Mouse (Mus musculus) midbrain, embryonic 14.5 days (tissue): ENCODE results near the gene Bpifa6. TPM values are rescaled to one million over a fixed set of nuclear protein-coding genes. Genes with fewer than 3 reads are reported as not detected.
A peak's percentile ranks its signal among the peaks of the same experiment; 100 is the strongest.

Experiments
- ATAC-seq: fragments of 200-750 bp; cut with Nextera tagmentation; 2 replicates; pipeline ENCODE4 v1.8.0; 2017; ENCODE audit warnings: moderate number of reproducible peaks, moderate library complexity; ENCODE audit not compliant: low FRiP score, low TSS enrichment
- DNase-seq: peaks from one replicate; pipeline ENCODE4 v3.0.0-alpha.2; 2015
- H3K27ac ChIP-seq: fragments of 300-500 bp; sonication (generic); replicated peaks from 2 replicates; pipeline ENCODE4 v1.5.1; 2014; ENCODE audit warnings: mild to moderate bottlenecking, low read depth, low read length, moderate library complexity
- H3K27me3 ChIP-seq: fragments of 300-500 bp; sonication (generic); 2 replicates; pipeline ENCODE4 v1.6.1; 2014; ENCODE audit warnings: low read length, control low read depth, mixed read lengths; ENCODE audit not compliant: control insufficient read depth, insufficient read depth
- H3K36me3 ChIP-seq: fragments of 300-500 bp; sonication (generic); 2 replicates; pipeline ENCODE4 v1.6.1; 2014; ENCODE audit warnings: low read length, control low read depth; ENCODE audit not compliant: control insufficient read depth, insufficient read depth
- H3K4me1 ChIP-seq: fragments of 300-500 bp; sonication (generic); 2 replicates; pipeline ENCODE4 v1.6.1; 2014; ENCODE audit warnings: mild to moderate bottlenecking, antibody characterized with exemption, low read length, control low read depth; ENCODE audit not compliant: control insufficient read depth, insufficient read depth
- H3K4me2 ChIP-seq: fragments of 300-500 bp; sonication (generic); 2 replicates; pipeline ENCODE4 v1.6.1; 2014; ENCODE audit warnings: mild to moderate bottlenecking, low read length, moderate library complexity
- H3K4me3 ChIP-seq: fragments of 300-500 bp; sonication (generic); replicated peaks from 2 replicates; pipeline ENCODE4 v1.5.1; 2014; ENCODE audit warnings: low read depth, low read length
- H3K9ac ChIP-seq: fragments of 300-500 bp; sonication (generic); replicated peaks from 2 replicates; pipeline ENCODE4 v1.6.1; 2014; ENCODE audit warnings: mild to moderate bottlenecking, low read length, moderate library complexity
- H3K9me3 ChIP-seq: fragments of 300-500 bp; sonication (generic); 2 replicates; pipeline ENCODE4 v1.6.1; 2016; ENCODE audit warnings: low read length, control low read depth, mixed read lengths; ENCODE audit not compliant: control insufficient read depth
- WGBS: fragments of 180-500 bp; shearing (Covaris S2); extraction: QIAGEN DNeasy Blood & Tissue Kit; methylation state at CpG from one replicate; pipeline ENCODE4 v1.1.7; 2014; 5-methylcytosine and 5-hydroxymethylcytosine counted together
- polyA plus RNA-seq: library from polyadenylated mRNA; unstranded; fragments of >200 nt; fragmentation: Nextera tagmentation; extraction: Ambion mirVana; gene quantifications from 2 replicates; pipeline ENCODE4 v1.2.1, GENCODE M21; 2014

Gene Bpifa6
- polyA plus RNA-seq, 1 experiment from 2014 or later: not detected

GRCm38 (mm10) chr2:153953836-153954235, 20.9 kb upstream of the Bpifa6 start:
- H3K27me3 ChIP-seq: no peaks in the 10 kb centered on the region
- WGBS: 7% methylated on average over 6 of the region's 6 CpGs

DNA sequence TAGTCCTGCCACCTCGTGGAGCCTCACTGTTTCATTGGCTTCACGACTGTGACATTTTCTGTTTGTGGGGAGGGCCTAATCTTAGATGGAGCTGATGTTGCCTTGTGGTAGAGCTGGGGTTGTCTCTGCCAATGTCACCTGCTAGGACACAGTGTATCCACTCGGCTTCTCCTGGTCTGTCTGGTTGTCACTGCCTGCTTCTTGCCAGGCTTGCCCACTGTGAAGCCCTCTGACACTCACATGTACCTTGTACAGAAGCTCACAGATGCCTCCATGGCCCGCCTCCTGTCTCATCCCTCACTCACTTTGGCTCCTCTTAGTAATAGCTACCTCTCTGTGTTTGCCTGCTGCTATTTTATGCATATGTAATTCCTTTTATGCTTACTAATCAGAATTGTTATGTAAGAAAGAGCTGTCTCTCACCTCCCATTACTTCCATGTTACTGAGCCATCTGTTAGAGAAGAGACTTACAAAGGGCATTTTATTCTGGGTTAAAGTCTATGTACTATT, 11.9 kb upstream of the Bpifa6 start:
- H3K9me3 ChIP-seq: no peaks in the 10 kb centered on the region
- 83% methylated on average over 4 of the region's 4 CpGs for WGBS
- H3K9ac ChIP-seq: no peak overlapping the region
- no peaks in the 10 kb centered on the region for H3K27me3 ChIP-seq
- DNase-seq (no peak), ATAC-seq (no peak)
- no peak overlapping the region for H3K27ac ChIP-seq
- no peak overlapping the region for H3K4me3 ChIP-seq
- H3K4me2 ChIP-seq: no peak overlapping the region
- no peaks in the 10 kb centered on the region for H3K36me3 ChIP-seq
- H3K4me1 ChIP-seq: no peaks in the 10 kb centered on the region

More at GRCm38 (mm10) chr2:153953836-153954235, 20.9 kb upstream of the Bpifa6 start:
- no peaks in the 10 kb centered on the region for H3K4me1 ChIP-seq
- ATAC-seq: no peak
- no peaks in the 10 kb centered on the region for H3K9me3 ChIP-seq
- H3K4me2 ChIP-seq: no peak overlapping the region
- H3K4me3 ChIP-seq: no peak overlapping the region
- no peak overlapping the region for H3K27ac ChIP-seq
- peak; percentile 76 for DNase-seq
- no peak overlapping the region for H3K9ac ChIP-seq
- H3K36me3 ChIP-seq: no peaks in the 10 kb centered on the region

GRCm38 (mm10) chr2:153963334-153963733, 11.4 kb upstream of the Bpifa6 start:
- no peaks in the 10 kb centered on the region for H3K9me3 ChIP-seq
- H3K4me1 ChIP-seq: no peaks in the 10 kb centered on the region
- 93% methylated on average over 1 of the region's 1 CpGs for WGBS
- no peak overlapping the region for H3K4me3 ChIP-seq
- no peak overlapping the region for H3K9ac ChIP-seq
- ATAC-seq: no peak
- no peak overlapping the region for H3K4me2 ChIP-seq
- H3K27ac ChIP-seq: no peak overlapping the region
- DNase-seq: no peak
- no peaks in the 10 kb centered on the region for H3K27me3 ChIP-seq
- H3K36me3 ChIP-seq: no peaks in the 10 kb centered on the region

DNA sequence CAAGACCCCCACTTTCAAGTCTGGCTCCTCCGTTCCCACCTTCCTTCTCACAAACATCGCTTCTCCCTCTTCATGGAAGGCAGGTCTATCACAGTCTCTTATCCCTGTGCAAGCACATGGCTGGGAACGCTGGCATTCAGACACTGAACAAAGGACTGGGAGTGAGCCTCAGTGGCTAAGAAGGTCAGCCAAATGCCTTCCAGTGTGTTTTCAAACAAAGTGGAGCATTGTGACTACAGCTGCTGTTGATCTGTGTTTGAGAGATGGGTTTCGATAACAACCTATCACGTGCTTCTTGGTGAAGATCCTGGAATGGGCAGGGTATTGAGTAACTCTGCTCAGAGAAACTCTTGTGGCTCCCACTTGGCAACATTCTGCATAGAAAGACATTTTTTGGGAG, 4.5 kb upstream of the Bpifa6 start:
- Histone ChIP-seq H3K9ac (no peak overlapping the region), H3K4me1 (no peaks in the 10 kb centered on the region), H3K27ac (no peak overlapping the region), H3K4me3 (no peak overlapping the region), H3K4me2 (no peak overlapping the region), H3K27me3 (no peaks in the 10 kb centered on the region), H3K9me3 (no peaks in the 10 kb centered on the region), H3K36me3 (no peaks in the 10 kb centered on the region)
- DNase-seq (peak; percentile 3), ATAC-seq (no peak)
- WGBS: 77% methylated on average over 5 of the region's 5 CpGs

DNA sequence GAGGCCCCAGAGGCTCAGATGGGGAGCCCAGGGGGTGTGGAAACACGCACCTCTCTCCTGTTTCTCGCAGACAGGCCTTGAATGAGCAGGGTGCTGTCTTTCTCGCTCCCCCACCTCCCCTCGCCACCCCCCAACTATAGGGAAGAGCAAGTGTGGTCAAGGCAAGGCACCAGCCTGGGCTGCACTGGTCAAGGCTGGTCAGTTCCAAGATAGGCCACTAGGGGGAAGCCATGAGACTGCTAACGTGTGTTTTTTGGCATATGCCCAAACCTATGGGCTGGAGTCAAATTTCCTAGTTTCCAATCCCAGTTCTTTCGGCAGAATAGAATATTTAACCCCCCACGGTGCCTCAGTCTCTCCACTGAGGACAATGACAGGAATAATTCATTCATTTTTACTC, 21.0 kb downstream of the Bpifa6 start:
- no peak for ATAC-seq
- Histone ChIP-seq H3K36me3 (no peaks in the 10 kb centered on the region), H3K4me1 (no peaks in the 10 kb centered on the region), H3K4me2 (no peak overlapping the region), H3K9me3 (no peaks in the 10 kb centered on the region), H3K27me3 (no peaks in the 10 kb centered on the region), H3K27ac (no peak overlapping the region), H3K9ac (no peak overlapping the region), H3K4me3 (no peak overlapping the region)
- peak; percentile 89 for DNase-seq
- WGBS: 4% methylated on average over 7 of the region's 7 CpGs

DNA sequence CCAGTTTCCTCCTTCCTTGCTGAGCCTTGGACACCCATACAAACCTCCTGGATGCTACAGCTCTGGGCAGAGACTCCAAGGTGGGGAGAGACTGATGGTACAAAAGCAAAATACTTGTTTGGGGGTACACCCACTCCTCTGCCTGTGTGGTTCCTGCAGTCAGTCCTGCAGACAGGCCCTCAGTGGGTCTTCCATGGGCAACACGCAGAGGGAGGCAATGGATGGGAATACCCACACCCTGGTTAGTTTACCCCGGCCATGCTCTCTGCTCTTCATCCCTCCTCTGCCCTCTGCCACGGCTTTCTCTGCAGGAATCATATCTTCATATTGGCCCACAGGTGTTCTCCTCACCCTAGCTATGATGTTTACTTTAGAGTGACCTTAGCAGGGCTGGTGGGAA, 25.8 kb downstream of the Bpifa6 start:
- Histone ChIP-seq H3K9me3 (no peaks in the 10 kb centered on the region), H3K27me3 (no peaks in the 10 kb centered on the region), H3K4me2 (no peak overlapping the region), H3K27ac (no peak overlapping the region), H3K4me3 (no peak overlapping the region), H3K4me1 (no peaks in the 10 kb centered on the region), H3K9ac (no peak overlapping the region), H3K36me3 (no peaks in the 10 kb centered on the region)
- ATAC-seq: no peak
- 83% methylated on average over 3 of the region's 3 CpGs for WGBS
- DNase-seq: no peak

DNA sequence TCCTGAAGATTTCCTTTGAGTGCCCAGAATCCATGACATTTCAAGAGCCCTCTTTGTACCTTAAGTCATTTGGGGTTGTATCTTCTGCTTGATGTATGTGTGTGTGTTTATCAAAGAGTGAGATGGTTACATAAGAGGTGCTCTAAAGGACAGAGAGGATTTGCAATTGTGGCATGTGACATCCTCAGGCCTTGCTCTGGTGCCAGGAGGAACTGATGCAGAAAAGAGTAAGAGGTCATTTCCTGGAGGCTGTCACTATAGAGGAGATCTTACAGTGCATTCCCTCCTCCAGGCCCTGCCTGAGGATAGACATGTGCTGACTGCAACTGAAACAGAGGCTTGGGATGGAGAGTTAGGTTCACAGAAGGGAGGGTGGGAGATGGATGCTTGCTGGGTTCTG, 26.3 kb downstream of the Bpifa6 start:
- DNase-seq (no peak), ATAC-seq (no peak)
- no peak overlapping the region for H3K4me3 ChIP-seq
- no peaks in the 10 kb centered on the region for H3K27me3 ChIP-seq
- no peak overlapping the region for H3K27ac ChIP-seq
- H3K9ac ChIP-seq: no peak overlapping the region
- no peaks in the 10 kb centered on the region for H3K4me1 ChIP-seq
- H3K36me3 ChIP-seq: no peaks in the 10 kb centered on the region
- H3K4me2 ChIP-seq: no peak overlapping the region
- H3K9me3 ChIP-seq: no peaks in the 10 kb centered on the region

DNA sequence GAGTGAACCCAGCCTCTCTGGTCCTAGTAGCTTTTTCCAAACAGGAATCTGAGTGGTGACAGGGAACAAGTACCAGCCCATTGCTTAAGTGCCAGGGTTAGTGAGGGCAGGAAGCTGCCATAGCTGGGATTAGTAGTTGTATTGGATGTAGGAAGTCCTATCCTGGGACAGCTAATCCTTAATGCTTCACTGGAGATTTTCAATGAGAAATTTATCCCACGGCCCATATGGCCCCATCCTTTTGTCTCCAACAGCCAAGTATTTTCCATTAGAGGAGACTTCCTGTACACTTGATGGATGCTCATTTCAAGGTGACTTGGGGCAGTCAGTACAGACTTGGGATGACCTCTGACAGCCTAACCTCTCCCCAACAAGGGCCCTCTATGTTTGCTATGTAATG, 29.7 kb downstream of the Bpifa6 start:
- WGBS: 15% methylated on average over 1 of the region's 1 CpGs
- DNase-seq: no peak
- no peaks in the 10 kb centered on the region for H3K9me3 ChIP-seq

GRCm38 (mm10) chr2:154005094-154005493, 30.3 kb downstream of the Bpifa6 start:
- no peaks in the 10 kb centered on the region for H3K9me3 ChIP-seq
- no peak overlapping the region for H3K27ac ChIP-seq
- no peak overlapping the region for H3K4me3 ChIP-seq
- WGBS: 89% methylated on average over 1 of the region's 1 CpGs
- no peaks in the 10 kb centered on the region for H3K27me3 ChIP-seq
- no peaks in the 10 kb centered on the region for H3K36me3 ChIP-seq
- ATAC-seq: no peak
- no peaks in the 10 kb centered on the region for H3K4me1 ChIP-seq
- peak; percentile 12 for DNase-seq
- H3K9ac ChIP-seq: no peak overlapping the region
- H3K4me2 ChIP-seq: no peak overlapping the region

More for the DNA sequence above, 29.7 kb downstream of the Bpifa6 start:
- Histone ChIP-seq H3K4me3 (no peak overlapping the region), H3K36me3 (no peaks in the 10 kb centered on the region), H3K27ac (no peak overlapping the region), H3K4me1 (no peaks in the 10 kb centered on the region), H3K27me3 (no peaks in the 10 kb centered on the region), H3K4me2 (no peak overlapping the region), H3K9ac (no peak overlapping the region)
- ATAC-seq: no peak
